Mouse (Mus musculus) E14TG2a.4 (cell line): ENCODE data around the gene Psrc1.

ENCODE experiments used
- H3K27me3 ChIP-seq: 2 replicates; pipeline ENCODE4 v1.6.1; 2014; ENCODE audit warnings: low read length, control low read depth; ENCODE audit not compliant: insufficient read depth
- H3K36me3 ChIP-seq: 2 replicates; pipeline ENCODE4 v1.6.1; 2014; ENCODE audit warnings: low read length, control low read depth; ENCODE audit not compliant: insufficient read depth
- H3K4me1 ChIP-seq: replicated peaks from 2 replicates; pipeline ENCODE4 v1.6.1; 2014; ENCODE audit warnings: low read depth, low read length, control low read depth
- H3K4me3 ChIP-seq: replicated peaks from 2 replicates; pipeline ENCODE4 v1.5.1; 2014; ENCODE audit warnings: mild to moderate bottlenecking, low read length
- H3K9me3 ChIP-seq: 2 replicates; pipeline ENCODE4 v1.6.1; 2014; ENCODE audit warnings: low read length, control low read depth
- CTCF ChIP-seq: conservative IDR thresholded peaks from 2 replicates; pipeline ENCODE4 v1.5.1; 2014; ENCODE audit warnings: low read length
- NANOG ChIP-seq: IDR thresholded peaks from 2 replicates; pipeline ENCODE4 v1.6.1; 2014; ENCODE audit warnings: borderline replicate concordance, low read length, mixed read lengths
- POU5F1 ChIP-seq: IDR thresholded peaks from 2 replicates; pipeline ENCODE4 v1.6.1; 2014; ENCODE audit warnings: low read length, borderline replicate concordance

Gene Psrc1

GRCm38 (mm10) chr3:108360894-108361293 lies 22.7 kb upstream of the Psrc1 start:
- TF ChIP-seq POU5F1 = no peak
- TF ChIP-seq NANOG = no peak
- TF ChIP-seq CTCF = no peak
- H3K4me3 ChIP-seq = no peak overlapping the region
- no peaks in the 10 kb centered on the region for H3K9me3 ChIP-seq
- H3K36me3 ChIP-seq = no peaks in the 10 kb centered on the region
- H3K4me1 ChIP-seq = peaks cover 43% of the 10 kb centered on the region
- peaks cover 6% of the 10 kb centered on the region; the same call in 1 of the 2 replicates for H3K27me3 ChIP-seq

- Histone ChIP-seq H3K9me3 (no peaks in the 10 kb centered on the region), H3K27me3 (peaks cover 12% of the 10 kb centered on the region)
- TF ChIP-seq NANOG = no peak
- no peak for TF ChIP-seq POU5F1
- no peak for TF ChIP-seq CTCF
These were observed 20.0 kb upstream of the Psrc1 start for GRCm38 (mm10) chr3:108363626-108364025.

GRCm38 (mm10) chr3:108364270-108364995 lies 19.2 kb upstream of the Psrc1 start, which contains the start of gene Mybphl:
TSS of gene Mybphl (plus strand) at chr3:108364911.
- peaks cover 19% of the 10 kb centered on the region for H3K27me3 ChIP-seq
- H3K4me3 ChIP-seq = no peak within 1 kb of the TSS
- no peaks in the 10 kb centered on the region for H3K9me3 ChIP-seq
- no peak for TF ChIP-seq CTCF
- no peak for TF ChIP-seq POU5F1
- TF ChIP-seq NANOG = no peak
- no peaks in the 10 kb centered on the region for H3K36me3 ChIP-seq
- peaks cover 54% of the 10 kb centered on the region for H3K4me1 ChIP-seq

More at GRCm38 (mm10) chr3:108363626-108364025, 20.0 kb upstream of the Psrc1 start:
- Histone ChIP-seq H3K4me1 (peaks cover 54% of the 10 kb centered on the region), H3K4me3 (no peak overlapping the region), H3K36me3 (no peaks in the 10 kb centered on the region)

GRCm38 (mm10) chr3:108367173-108367572 lies 16.5 kb upstream of the Psrc1 start:
- no peak for TF ChIP-seq CTCF
- TF ChIP-seq POU5F1 = no peak
- no peak for TF ChIP-seq NANOG
- Histone ChIP-seq H3K36me3 (no peaks in the 10 kb centered on the region), H3K4me1 (peaks cover 36% of the 10 kb centered on the region), H3K9me3 (no peaks in the 10 kb centered on the region), H3K27me3 (peaks cover 24% of the 10 kb centered on the region), H3K4me3 (peak overlapping the region; percentile 68)

- Histone ChIP-seq H3K36me3 (no peaks in the 10 kb centered on the region), H3K27me3 (peaks cover 28% of the 10 kb centered on the region), H3K9me3 (no peaks in the 10 kb centered on the region), H3K4me1 (peaks cover 31% of the 10 kb centered on the region), H3K4me3 (peak overlapping the region; percentile 68)
- TF ChIP-seq NANOG (no peak), POU5F1 (no peak), CTCF (no peak)
These were observed 15.8 kb upstream of the Psrc1 start for GRCm38 (mm10) chr3:108367828-108368227.

- H3K27me3 ChIP-seq = peaks cover 35% of the 10 kb centered on the region
- H3K36me3 ChIP-seq = no peaks in the 10 kb centered on the region
- H3K4me3 ChIP-seq = no peak overlapping the region
- TF ChIP-seq NANOG (no peak), POU5F1 (no peak)
- H3K4me1 ChIP-seq = peaks cover 29% of the 10 kb centered on the region
- no peaks in the 10 kb centered on the region for H3K9me3 ChIP-seq
These were observed 14.9 kb upstream of the Psrc1 start for GRCm38 (mm10) chr3:108368721-108369120.

GRCm38 (mm10) chr3:108372274-108372673 lies 11.4 kb upstream of the Psrc1 start:
- TF ChIP-seq NANOG (no peak), CTCF (no peak), POU5F1 (no peak)
- H3K4me3 ChIP-seq = no peak overlapping the region
- peaks cover 33% of the 10 kb centered on the region for H3K27me3 ChIP-seq
- H3K9me3 ChIP-seq = no peaks in the 10 kb centered on the region
- peaks cover 8% of the 10 kb centered on the region for H3K4me1 ChIP-seq
- no peaks in the 10 kb centered on the region for H3K36me3 ChIP-seq

GRCm38 (mm10) chr3:108372691-108373090 lies 10.9 kb upstream of the Psrc1 start:
- H3K4me3 ChIP-seq = no peak overlapping the region
- TF ChIP-seq NANOG = no peak
- TF ChIP-seq POU5F1 = no peak
- no peak for TF ChIP-seq CTCF
- H3K27me3 ChIP-seq = peaks cover 32% of the 10 kb centered on the region
- no peaks in the 10 kb centered on the region for H3K36me3 ChIP-seq
- H3K4me1 ChIP-seq = peaks cover 4% of the 10 kb centered on the region
- H3K9me3 ChIP-seq = no peaks in the 10 kb centered on the region
